Mouse (Mus musculus) cerebellum, adult 2 months (tissue): ENCODE measurements around the gene Tbl1xr1. TPM values are rescaled to one million over a fixed set of nuclear protein-coding genes. Genes with fewer than 3 reads are reported as not detected.

Source experiments
- DNase-seq, 2 experiments: peaks; one replicate each; pipeline ENCODE4 v3.0.0; 2021
- H3K27ac ChIP-seq: fragments of 200-500 bp; 2 replicates; pipeline ENCODE4 v1.5.1; 2012; ENCODE audit warnings: low read length, control low read depth, inconsistent platforms; ENCODE audit not compliant: insufficient read depth
- H3K27me3 ChIP-seq: fragments of 200-500 bp; 2 replicates; pipeline ENCODE4 v1.6.1; 2012; ENCODE audit warnings: inconsistent platforms, mild to moderate bottlenecking, low read length, moderate library complexity; ENCODE audit not compliant: control insufficient read depth, insufficient read depth
- H3K4me1 ChIP-seq: fragments of 200-500 bp; 2 replicates; pipeline ENCODE4 v1.6.1; 2011; ENCODE audit warnings: low read length; ENCODE audit not compliant: control insufficient read depth, insufficient read depth
- H3K4me3 ChIP-seq: fragments of 200-500 bp; replicated peaks from 2 replicates; pipeline ENCODE3; 2011; ENCODE audit warnings: mild to moderate bottlenecking, low read depth, low read length, control low read depth; ENCODE audit not compliant: insufficient read depth
- CTCF ChIP-seq: fragments of 200-500 bp; IDR thresholded peaks from 2 replicates; pipeline ENCODE4 v1.5.1; 2011; ENCODE audit warnings: low read depth, mild to moderate bottlenecking, control low read depth, low read length, moderate library complexity, borderline replicate concordance; ENCODE audit not compliant: insufficient read depth
- POLR2A ChIP-seq: fragments of 200-500 bp; IDR thresholded peaks from 2 replicates; pipeline ENCODE4 v1.6.1; 2011; ENCODE audit warnings: low read length, control low read depth, borderline replicate concordance; ENCODE audit not compliant: insufficient read depth
- WGBS: fragments of 180-500 bp; shearing (Covaris S2); methylation state at CpG from one replicate; pipeline ENCODE4 v1.1.7; 2018; 5-methylcytosine and 5-hydroxymethylcytosine counted together
- polyA plus RNA-seq: library from polyadenylated mRNA; depleted of rRNA; stranded (reverse); fragments of >200 nt; gene quantifications from 2 replicates; pipeline ENCODE4 v1.2.3, GENCODE M21; 2012

Tbl1xr1 gene
- polyA plus RNA-seq, 1 experiment, result 43.6 TPM

DNA sequence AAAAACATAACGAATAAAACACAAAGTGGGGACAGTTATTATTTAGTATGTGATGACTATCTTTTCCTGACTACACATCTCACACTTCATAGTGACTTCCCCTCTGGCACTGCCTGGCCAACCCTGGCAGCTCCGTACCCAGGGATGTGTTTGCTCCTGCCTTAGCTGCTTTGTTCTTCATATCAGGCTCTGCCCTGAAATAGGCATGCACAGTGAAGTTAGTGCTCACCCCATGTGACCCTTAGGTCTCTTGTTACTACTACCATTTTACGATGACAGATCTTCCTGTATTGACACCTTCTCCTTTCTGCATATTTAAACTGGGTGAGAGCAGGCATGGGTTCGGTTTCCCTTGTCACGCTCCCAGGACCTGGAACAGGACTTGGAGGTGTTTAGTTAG, 16.3 kb downstream of the Tbl1xr1 start:
- Histone ChIP-seq H3K27ac (no peak overlapping the region), H3K27me3 (no peaks in the 10 kb centered on the region), H3K4me1 (peaks cover 19% of the 10 kb centered on the region), H3K4me3 (no peak overlapping the region)
- no peak for TF ChIP-seq POLR2A
- no peak for DNase-seq
- 82% methylated on average over 5 of the region's 5 CpGs for WGBS

DNA sequence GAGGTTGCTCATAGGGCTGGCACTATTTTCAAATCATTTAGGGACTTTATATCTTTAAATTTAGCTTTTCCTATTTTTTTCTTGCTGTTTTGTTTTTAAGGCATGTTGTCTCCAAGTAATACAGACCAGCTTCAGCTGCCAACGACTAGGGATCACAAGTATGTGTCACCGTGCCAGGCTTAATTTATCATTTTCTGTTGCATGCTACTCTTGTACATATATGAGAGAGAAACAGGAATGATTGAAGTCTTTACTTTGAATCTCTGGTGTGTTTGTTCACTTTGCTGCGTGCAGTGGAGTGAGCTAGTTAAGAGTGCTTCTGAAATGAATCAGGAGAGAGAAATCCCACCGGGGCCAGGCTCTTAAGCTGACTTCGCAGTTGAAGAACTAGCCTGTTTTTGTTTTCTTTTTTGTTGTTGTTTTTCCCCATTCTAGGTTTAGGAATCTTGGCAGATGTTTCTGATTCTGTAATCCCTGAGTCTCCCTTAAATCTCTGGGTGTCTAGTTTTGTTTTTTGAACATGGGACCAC, 27.6 kb downstream of the Tbl1xr1 start:
- Histone ChIP-seq H3K4me3 (no peak overlapping the region), H3K27ac (no peak overlapping the region), H3K27me3 (no peaks in the 10 kb centered on the region), H3K4me1 (peaks cover 13% of the 10 kb centered on the region; the same call in 1 of the 2 replicates)
- TF ChIP-seq CTCF (no peak), POLR2A (no peak)
- no peak for DNase-seq
- WGBS, result 51% methylated on average over 5 of the region's 5 CpGs

DNA sequence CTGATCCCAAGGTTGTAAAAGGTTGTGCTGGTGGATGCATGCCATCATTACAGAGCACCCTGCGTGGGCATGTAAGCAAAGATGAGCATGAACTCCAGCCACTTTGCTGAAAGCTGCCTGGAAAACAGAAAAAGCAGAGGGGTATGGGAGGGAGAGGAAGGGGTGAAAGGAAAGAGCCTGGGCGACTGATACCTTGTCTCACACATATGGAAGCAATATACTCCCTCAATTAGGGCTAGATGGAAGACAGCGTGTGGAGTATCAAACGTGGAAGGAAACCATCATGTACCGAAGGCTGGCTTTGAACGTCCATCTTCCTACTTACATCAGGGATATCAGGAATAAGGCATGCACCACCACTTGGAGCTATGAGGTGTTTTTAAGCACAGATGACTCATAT, 29.0 kb downstream of the Tbl1xr1 start:
- H3K27ac ChIP-seq, result no peak overlapping the region
- H3K4me1 ChIP-seq, result peaks cover 13% of the 10 kb centered on the region; the same call in 1 of the 2 replicates
- DNase-seq, result no peak
- no peaks in the 10 kb centered on the region for H3K27me3 ChIP-seq
- no peak for TF ChIP-seq CTCF
- TF ChIP-seq POLR2A, result no peak
- WGBS, result 76% methylated on average over 6 of the region's 6 CpGs
- no peak overlapping the region for H3K4me3 ChIP-seq

DNA sequence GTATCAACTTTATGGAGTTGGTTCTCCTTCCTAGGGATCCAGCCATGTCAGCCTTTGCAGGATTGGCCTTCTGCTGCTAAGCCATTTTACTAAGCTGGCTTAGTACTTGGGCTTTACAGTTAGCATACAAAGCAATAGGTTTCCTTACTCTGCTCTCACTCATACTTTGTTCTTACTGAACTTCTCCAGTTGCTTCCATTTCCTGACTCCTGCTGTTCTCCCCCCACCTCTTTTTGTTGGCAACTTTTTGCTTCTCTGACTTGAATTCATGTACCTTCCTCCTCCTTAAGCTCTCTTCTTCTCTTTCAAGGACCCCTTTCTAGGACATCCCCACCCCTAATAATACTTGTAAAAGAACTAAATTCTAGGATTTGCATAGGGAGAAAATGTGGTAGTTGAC, 31.6 kb downstream of the Tbl1xr1 start:
- Histone ChIP-seq H3K27me3 (no peaks in the 10 kb centered on the region), H3K27ac (no peak overlapping the region), H3K4me3 (no peak overlapping the region), H3K4me1 (peaks cover 13% of the 10 kb centered on the region; the same call in 1 of the 2 replicates)
- TF ChIP-seq POLR2A (no peak), CTCF (no peak)
- no peak for DNase-seq

DNA sequence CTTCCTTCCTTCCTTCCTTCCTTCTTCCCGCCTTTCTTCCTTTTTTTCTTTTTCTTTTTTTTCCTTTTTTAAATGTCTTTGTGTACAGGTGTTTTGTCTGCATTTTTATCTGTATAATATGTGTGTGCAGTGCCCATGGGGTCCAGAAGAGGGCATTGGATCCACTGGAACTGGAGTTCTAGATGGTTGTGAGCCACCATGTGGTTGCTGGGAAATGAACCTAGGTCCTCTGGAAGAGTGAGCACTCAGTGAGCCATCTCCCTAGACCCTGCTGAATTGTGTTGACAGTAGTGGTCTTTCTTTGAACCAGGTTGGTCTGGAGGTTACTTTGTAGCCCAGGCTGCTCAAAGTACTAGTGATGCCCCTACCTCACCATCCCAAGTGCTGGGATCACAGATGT, 33.2 kb downstream of the Tbl1xr1 start:
- TF ChIP-seq POLR2A, result no peak
- TF ChIP-seq CTCF, result no peak
- peaks cover 10% of the 10 kb centered on the region; the same call in 1 of the 2 replicates for H3K4me1 ChIP-seq

DNA sequence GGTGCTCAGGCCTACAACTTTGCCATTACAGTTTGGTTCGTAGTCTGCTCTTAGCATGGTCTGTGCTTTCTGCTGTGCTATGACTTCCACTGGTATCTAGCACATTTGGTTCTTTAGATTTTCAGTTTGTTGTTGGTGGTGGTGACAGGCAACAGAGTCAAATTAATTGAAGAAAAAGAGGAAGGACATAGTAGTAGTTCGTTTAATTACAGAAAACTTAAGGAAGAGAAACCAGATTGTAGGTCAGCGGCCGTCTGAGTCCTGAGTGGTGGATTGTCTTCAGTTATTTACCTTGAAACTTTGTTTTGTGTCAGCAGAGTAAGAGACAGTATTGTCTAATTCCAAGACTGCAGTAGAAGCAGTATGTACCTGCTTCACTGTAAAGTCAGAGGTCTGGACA, 37.3 kb downstream of the Tbl1xr1 start:
- TF ChIP-seq CTCF, result no peak
- TF ChIP-seq POLR2A, result no peak
- no peak for DNase-seq
- Histone ChIP-seq H3K4me3 (no peak overlapping the region), H3K4me1 (peaks cover 8% of the 10 kb centered on the region), H3K27ac (no peak overlapping the region), H3K27me3 (no peaks in the 10 kb centered on the region)
- WGBS, result 96% methylated on average over 4 of the region's 4 CpGs

More for the DNA sequence above, 33.2 kb downstream of the Tbl1xr1 start:
- 76% methylated on average over 1 of the region's 1 CpGs for WGBS
- Histone ChIP-seq H3K4me3 (no peak overlapping the region), H3K27me3 (no peaks in the 10 kb centered on the region), H3K27ac (no peak overlapping the region)
- no peak for DNase-seq

DNA sequence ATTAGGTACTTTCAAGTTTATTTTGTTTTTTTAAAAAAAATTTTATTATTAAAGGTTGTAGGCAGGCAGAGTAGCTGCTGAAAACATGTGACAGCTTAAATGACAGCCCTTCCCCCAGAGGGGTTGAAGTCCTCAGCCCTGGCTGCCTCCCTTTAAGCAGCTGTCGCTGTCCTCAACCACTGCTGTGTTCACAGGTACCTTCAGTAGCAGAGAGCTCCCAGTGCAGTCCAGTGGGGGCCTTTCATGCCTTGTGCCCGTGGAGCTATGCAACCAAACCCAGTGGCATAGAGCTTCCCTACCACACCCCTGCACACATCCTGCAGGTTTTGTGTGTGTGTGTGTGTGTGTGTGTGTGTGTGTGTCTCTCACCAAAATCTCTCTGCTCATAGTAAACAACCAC, 38.8 kb downstream of the Tbl1xr1 start:
- H3K27me3 ChIP-seq, result no peaks in the 10 kb centered on the region
- H3K4me3 ChIP-seq, result no peak overlapping the region
- 14% methylated on average over 2 of the region's 2 CpGs for WGBS
- H3K27ac ChIP-seq, result no peak overlapping the region
- H3K4me1 ChIP-seq, result peaks cover 8% of the 10 kb centered on the region
- TF ChIP-seq POLR2A, result no peak
- TF ChIP-seq CTCF, result no peak
- DNase-seq, result no peak

DNA sequence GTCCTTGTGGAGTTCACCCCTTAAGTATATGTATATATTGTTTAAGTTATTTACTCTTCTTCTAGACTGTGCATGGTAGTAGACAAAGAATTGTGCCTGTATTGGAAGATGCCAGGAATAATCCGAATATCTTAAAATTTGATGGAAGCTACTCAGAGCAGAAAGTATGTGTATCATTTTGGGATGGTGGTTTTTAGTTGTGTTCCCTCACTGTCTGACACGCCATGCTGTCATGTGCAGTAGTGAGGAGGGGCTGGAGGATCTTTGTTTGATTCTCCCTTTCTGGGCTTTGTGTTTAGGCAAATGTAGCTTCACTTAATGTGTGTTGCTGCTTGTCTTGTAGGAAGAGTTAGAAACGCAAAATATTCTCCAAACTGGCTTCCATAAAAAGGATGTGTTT, 39.2 kb downstream of the Tbl1xr1 start:
- H3K4me1 ChIP-seq, result peaks cover 10% of the 10 kb centered on the region
- TF ChIP-seq CTCF (no peak), POLR2A (no peak)
- WGBS, result 78% methylated on average over 3 of the region's 3 CpGs
- no peaks in the 10 kb centered on the region for H3K27me3 ChIP-seq
- no peak overlapping the region for H3K27ac ChIP-seq
- no peak for DNase-seq
- H3K4me3 ChIP-seq, result no peak overlapping the region
